Mouse (Mus musculus) adrenal gland, postnatal 25 days (tissue): ENCODE results near the gene Dnajc15. TPM values are rescaled to one million over a fixed set of nuclear protein-coding genes. Genes with fewer than 3 reads are reported as not detected.
A peak's percentile ranks its signal among the peaks of the same experiment; 100 is the strongest.

Experiments
- DNase-seq: peaks from one replicate; pipeline ENCODE4 v3.0.0; 2021; ENCODE audit warnings: mixed read lengths
- total RNA-seq: library from RNA; stranded (reverse); gene quantifications from 2 replicates; pipeline ENCODE4 v1.2.3, GENCODE M21; 2021

Dnajc15 gene
- total RNA-seq, 1 experiment from 2014 or later: 329 TPM

- DNase-seq: no peak
Observed at GRCm38 (mm10) chr14:77795240-77795639, 79.7 kb downstream of the Dnajc15 start.

GRCm38 (mm10) chr14:77794285-77794949, 80.5 kb downstream of the Dnajc15 start:
- no peak for DNase-seq

- DNase-seq: no peak
Observed at GRCm38 (mm10) chr14:77792998-77793397, 81.9 kb downstream of the Dnajc15 start.

GRCm38 (mm10) chr14:77783217-77783616, 91.7 kb downstream of the Dnajc15 start:
- peak; percentile 42 for DNase-seq

GRCm38 (mm10) chr14:77777365-77777764, 97.6 kb downstream of the Dnajc15 start:
- no peak for DNase-seq

GRCm38 (mm10) chr14:77776005-77776531, 98.9 kb downstream of the Dnajc15 start:
- no peak for DNase-seq

GRCm38 (mm10) chr14:77773331-77773730, 101.6 kb downstream of the Dnajc15 start:
- no peak for DNase-seq

GRCm38 (mm10) chr14:77771626-77772025, 103.3 kb downstream of the Dnajc15 start:
- no peak for DNase-seq

Other genes with a start within 250 kb of the Dnajc15 start
- gene Epsti1, start 29.1 kb upstream of the Dnajc15 start, total RNA-seq: 0.48 and 1.5 TPM in 2 replicates
- gene Fam216b, start 213.9 kb upstream of the Dnajc15 start, total RNA-seq: not detected in 2 replicates